Mouse (Mus musculus): Measurements from ENCODE around the gene Rab37. TPM values are rescaled to one million over a fixed set of nuclear protein-coding genes. Genes with fewer than 3 reads are reported as not detected.

The Rab37 gene
- polyA plus RNA-seq, 1 experiment from 2014 or later = 1.7 TPM

DNA sequence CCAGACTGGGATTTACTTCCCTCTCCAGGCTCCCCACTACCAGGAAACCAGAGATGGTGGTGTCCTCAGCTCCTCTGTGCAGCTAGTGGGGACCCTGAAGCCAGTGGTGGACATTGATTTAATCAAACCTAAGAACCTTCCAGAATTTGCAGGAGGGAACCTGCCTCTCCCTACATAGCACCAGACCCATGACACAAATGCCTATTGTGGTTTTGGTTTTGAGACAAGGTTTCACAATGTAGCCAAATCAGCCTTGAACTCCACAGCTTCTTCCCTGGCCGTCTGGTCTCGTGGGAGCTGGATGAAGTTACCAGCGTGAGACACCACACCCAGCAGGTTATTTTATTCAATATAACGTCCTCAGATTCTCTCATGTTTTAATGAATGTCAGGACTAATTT, 32.5 kb upstream of the Rab37 start:
- Histone ChIP-seq H3K27ac (replicated peaks) (no peak overlapping the region), H3K27me3 (ENCODE audit: control insufficient read depth, insufficient read depth, low read length) (no peaks in the 10 kb centered on the region), H3K36me3 (ENCODE audit: control insufficient read depth, insufficient read depth, low read length) (no peaks in the 10 kb centered on the region), H3K4me3 (ENCODE audit: low read depth, low read length) (no peak overlapping the region), H3K9me3 (ENCODE audit: control insufficient read depth, low read length) (no peaks in the 10 kb centered on the region), H3K9ac (ENCODE audit: low read length) (no peak overlapping the region), H3K4me1 (replicated peaks; ENCODE audit: control insufficient read depth, insufficient read depth) (no peaks in the 10 kb centered on the region), H3K4me2 (replicated peaks; ENCODE audit: low read depth) (no peak overlapping the region)
- WGBS = 70% methylated on average over 4 of the region's 4 CpGs
- no peak for ATAC-seq (ENCODE audit: low FRiP score, low TSS enrichment)
- DNase-seq (ENCODE audit: low spot score) = no peak
- no peak for TF ChIP-seq EP300 (optimal IDR thresholded peaks at IDR 0.05)
- TF ChIP-seq CTCF (IDR thresholded peaks at IDR 0.05; ENCODE audit: low read depth) = no peak

DNA sequence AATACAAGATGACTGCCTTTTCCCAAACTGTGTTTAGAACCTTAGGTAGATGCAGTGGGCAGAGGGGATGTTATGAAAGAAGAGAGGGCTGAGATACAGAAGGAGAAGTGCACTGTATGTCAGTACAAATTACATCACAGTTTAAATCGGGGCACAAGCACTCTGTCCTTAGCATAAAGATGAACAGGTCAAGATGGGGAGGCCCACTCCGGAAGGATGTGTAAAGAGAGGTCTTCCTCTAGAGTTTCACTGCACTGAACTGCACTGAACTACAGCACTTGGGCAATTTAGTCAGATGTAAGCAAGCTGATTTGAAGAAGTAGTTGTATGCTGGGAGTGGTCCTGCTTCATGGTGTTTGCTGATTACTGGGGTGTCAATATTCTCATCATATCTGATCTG, 31.4 kb upstream of the Rab37 start:
- Histone ChIP-seq H3K27ac (replicated peaks) (no peak overlapping the region), H3K9ac (ENCODE audit: low read length) (no peak overlapping the region), H3K9me3 (ENCODE audit: control insufficient read depth, low read length) (no peaks in the 10 kb centered on the region), H3K4me3 (ENCODE audit: low read depth, low read length) (no peak overlapping the region), H3K27me3 (ENCODE audit: control insufficient read depth, insufficient read depth, low read length) (no peaks in the 10 kb centered on the region), H3K4me2 (replicated peaks; ENCODE audit: low read depth) (no peak overlapping the region), H3K4me1 (replicated peaks; ENCODE audit: control insufficient read depth, insufficient read depth) (no peaks in the 10 kb centered on the region), H3K36me3 (ENCODE audit: control insufficient read depth, insufficient read depth, low read length) (no peaks in the 10 kb centered on the region)
- TF ChIP-seq EP300 (optimal IDR thresholded peaks at IDR 0.05) (no peak), CTCF (IDR thresholded peaks at IDR 0.05; ENCODE audit: low read depth) (no peak)
- DNase-seq (ENCODE audit: low spot score) (no peak), ATAC-seq (ENCODE audit: low FRiP score, low TSS enrichment) (no peak)
- 70% methylated on average over 2 of the region's 2 CpGs for WGBS

DNA sequence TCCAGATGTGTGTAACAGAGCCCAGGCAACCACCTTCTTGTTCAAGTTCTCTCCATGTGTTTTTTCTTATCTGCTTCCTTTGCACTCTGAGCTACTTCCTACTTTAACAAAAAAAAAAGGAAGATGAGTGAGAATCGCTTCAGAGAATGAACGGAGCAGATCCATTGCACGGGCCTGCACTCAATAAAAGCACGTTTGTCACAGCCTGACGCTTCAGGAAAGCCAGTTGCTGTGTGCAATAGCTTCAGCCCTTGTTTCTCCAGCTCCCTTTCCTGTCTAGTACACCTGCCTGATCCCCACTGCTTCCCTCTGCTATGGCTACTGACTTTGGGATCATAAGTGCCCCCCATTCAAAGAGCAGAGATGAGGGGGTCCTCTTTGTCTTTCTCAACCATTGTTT, 29.2 kb upstream of the Rab37 start, which contains the start of gene Cd300e:
Cd300e (minus strand) TSS at position 101 of the 400 bp plus-strand sequence.
- Histone ChIP-seq H3K9ac (ENCODE audit: low read length) (no peak within 1 kb of the TSS), H3K4me3 (ENCODE audit: low read depth, low read length) (no peak within 1 kb of the TSS), H3K27me3 (ENCODE audit: control insufficient read depth, insufficient read depth, low read length) (no peaks in the 10 kb centered on the region), H3K9me3 (ENCODE audit: control insufficient read depth, low read length) (no peaks in the 10 kb centered on the region), H3K36me3 (ENCODE audit: control insufficient read depth, insufficient read depth, low read length) (no peaks in the 10 kb centered on the region), H3K4me2 (replicated peaks; ENCODE audit: low read depth) (no peak within 1 kb of the TSS), H3K27ac (replicated peaks) (no peak within 1 kb of the TSS), H3K4me1 (replicated peaks; ENCODE audit: control insufficient read depth, insufficient read depth) (no peaks in the 10 kb centered on the region)
- DNase-seq (ENCODE audit: low spot score) (no peak), ATAC-seq (ENCODE audit: low FRiP score, low TSS enrichment) (no peak)
- WGBS = 22% methylated on average over 5 of the region's 5 CpGs
- no peak for TF ChIP-seq CTCF (IDR thresholded peaks at IDR 0.05; ENCODE audit: low read depth)
- TF ChIP-seq EP300 (optimal IDR thresholded peaks at IDR 0.05) = no peak

DNA sequence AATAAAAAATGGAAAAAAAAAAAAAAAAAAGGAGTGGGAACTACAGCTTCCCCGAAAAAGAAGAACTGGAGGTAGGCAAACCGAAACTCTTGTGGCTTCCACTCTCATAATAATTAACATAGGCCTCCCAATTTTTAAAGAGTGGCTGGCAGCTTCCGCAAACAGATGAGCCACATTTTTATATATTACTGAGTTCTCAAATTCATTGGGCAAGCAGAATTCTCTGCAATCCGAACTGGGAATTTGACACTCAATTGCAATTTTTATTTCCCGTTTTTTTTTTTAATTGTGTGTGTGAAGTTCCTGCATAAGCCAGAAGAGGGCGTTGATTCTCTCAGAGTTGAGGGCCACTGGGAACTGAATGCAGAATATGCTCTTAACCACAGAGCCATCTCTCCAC, 24.5 kb upstream of the Rab37 start:
- no peak overlapping the region for H3K4me3 ChIP-seq (ENCODE audit: low read depth, low read length)
- no peak for ATAC-seq (ENCODE audit: low FRiP score, low TSS enrichment)
- no peak overlapping the region for H3K4me2 ChIP-seq (replicated peaks; ENCODE audit: low read depth)
- no peaks in the 10 kb centered on the region for H3K9me3 ChIP-seq (ENCODE audit: control insufficient read depth, low read length)
- WGBS = 66% methylated on average over 6 of the region's 6 CpGs
- no peak for DNase-seq (ENCODE audit: low spot score)
- H3K36me3 ChIP-seq (ENCODE audit: control insufficient read depth, insufficient read depth, low read length) = no peaks in the 10 kb centered on the region
- TF ChIP-seq CTCF (IDR thresholded peaks at IDR 0.05; ENCODE audit: low read depth) (peak; percentile 21), EP300 (optimal IDR thresholded peaks at IDR 0.05) (no peak)
- H3K27me3 ChIP-seq (ENCODE audit: control insufficient read depth, insufficient read depth, low read length) = no peaks in the 10 kb centered on the region
- H3K27ac ChIP-seq (replicated peaks) = no peak overlapping the region
- H3K9ac ChIP-seq (ENCODE audit: low read length) = no peak overlapping the region
- H3K4me1 ChIP-seq (replicated peaks; ENCODE audit: control insufficient read depth, insufficient read depth) = no peaks in the 10 kb centered on the region

DNA sequence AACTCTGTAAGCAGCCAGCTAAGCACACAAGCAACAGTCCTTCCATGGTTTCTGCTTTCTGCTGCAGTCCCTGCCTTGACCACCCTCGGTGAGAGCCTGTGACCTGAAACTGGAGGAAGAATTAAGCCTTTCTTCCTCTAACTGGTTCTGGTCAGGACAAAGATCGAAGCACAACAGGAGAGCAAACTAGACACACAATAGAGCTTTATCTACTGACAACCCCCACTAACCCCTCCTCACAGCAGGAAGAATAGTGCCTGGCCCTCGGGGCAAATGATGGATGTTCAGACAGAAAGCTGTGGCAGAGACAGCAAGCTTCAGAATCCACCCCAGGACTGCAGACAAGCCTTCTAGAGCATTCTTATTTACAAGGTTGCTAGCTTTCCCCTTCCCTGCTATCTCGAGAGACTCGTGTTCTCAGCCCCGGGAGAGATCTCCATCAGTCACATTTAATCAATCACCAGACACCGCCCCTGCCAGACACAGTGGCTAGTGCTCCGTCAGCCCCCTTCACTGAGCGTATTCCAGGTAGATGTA, 20.1 kb upstream of the Rab37 start:
- Histone ChIP-seq H3K27me3 (ENCODE audit: control insufficient read depth, insufficient read depth, low read length) (no peaks in the 10 kb centered on the region), H3K4me3 (ENCODE audit: low read depth, low read length) (no peak overlapping the region), H3K9me3 (ENCODE audit: control insufficient read depth, low read length) (no peaks in the 10 kb centered on the region), H3K27ac (replicated peaks) (no peak overlapping the region), H3K36me3 (ENCODE audit: control insufficient read depth, insufficient read depth, low read length) (no peaks in the 10 kb centered on the region), H3K4me1 (replicated peaks; ENCODE audit: control insufficient read depth, insufficient read depth) (no peaks in the 10 kb centered on the region), H3K9ac (ENCODE audit: low read length) (no peak overlapping the region), H3K4me2 (replicated peaks; ENCODE audit: low read depth) (no peak overlapping the region; the same call in 1 of the 2 replicates)
- 9% methylated on average over 9 of the region's 9 CpGs for WGBS
- ATAC-seq (ENCODE audit: low FRiP score, low TSS enrichment) (no peak), DNase-seq (ENCODE audit: low spot score) (no peak)
- TF ChIP-seq CTCF (IDR thresholded peaks at IDR 0.05; ENCODE audit: low read depth) = no peak
- TF ChIP-seq EP300 (optimal IDR thresholded peaks at IDR 0.05) = no peak

DNA sequence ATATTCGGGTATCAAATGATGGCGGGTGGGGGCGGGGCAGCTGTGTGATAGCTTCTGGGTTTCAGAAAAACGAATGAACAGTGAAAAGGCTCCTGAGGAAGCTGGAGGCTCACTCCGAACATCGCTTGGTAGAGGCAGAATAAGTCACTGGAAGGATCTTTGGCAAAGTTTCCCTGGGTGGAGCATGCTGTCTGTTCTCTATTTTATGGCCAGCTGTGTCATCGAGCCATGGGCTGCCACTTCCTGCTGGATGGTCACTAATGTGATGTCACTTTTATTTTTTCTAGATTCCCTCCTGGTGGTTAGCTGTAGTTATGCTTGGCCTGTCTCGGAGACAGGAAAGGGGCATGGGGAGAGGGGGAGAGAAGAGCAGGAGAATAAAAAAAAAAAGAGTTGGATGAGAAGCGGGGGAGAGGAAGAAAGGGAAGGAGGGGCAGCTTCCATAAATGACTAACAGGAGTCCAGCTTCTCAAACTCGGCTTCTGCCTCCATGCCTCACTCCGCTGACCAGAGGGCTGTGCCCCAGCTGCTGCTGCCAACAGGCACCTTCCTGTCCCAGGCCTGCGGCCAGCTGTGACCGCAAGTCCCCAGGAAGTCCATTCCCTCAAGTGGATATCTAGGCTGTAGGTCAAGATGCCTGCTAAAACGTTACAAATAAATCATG, 19.5 kb upstream of the Rab37 start:
- no peaks in the 10 kb centered on the region for H3K27me3 ChIP-seq (ENCODE audit: control insufficient read depth, insufficient read depth, low read length)
- whole genome bisulfite sequencing = 10% methylated on average over 14 of the region's 14 CpGs
- ATAC-seq (ENCODE audit: low FRiP score, low TSS enrichment) (peak; percentile 75; the same call in 1 of the 2 replicates), DNase-seq (ENCODE audit: low spot score) (no peak)
- no peaks in the 10 kb centered on the region for H3K4me1 ChIP-seq (replicated peaks; ENCODE audit: control insufficient read depth, insufficient read depth)
- TF ChIP-seq CTCF (IDR thresholded peaks at IDR 0.05; ENCODE audit: low read depth) = peak; percentile 9; the same call in 1 of the 2 replicates
- TF ChIP-seq EP300 (optimal IDR thresholded peaks at IDR 0.05) = no peak
- H3K4me3 ChIP-seq (ENCODE audit: low read depth, low read length) = no peak overlapping the region
- no peaks in the 10 kb centered on the region for H3K36me3 ChIP-seq (ENCODE audit: control insufficient read depth, insufficient read depth, low read length)
- no peak overlapping the region for H3K9ac ChIP-seq (ENCODE audit: low read length)
- H3K27ac ChIP-seq (replicated peaks) = no peak overlapping the region; the same call in 1 of the 2 replicates
- no peaks in the 10 kb centered on the region for H3K9me3 ChIP-seq (ENCODE audit: control insufficient read depth, low read length)
- no peak overlapping the region; the same call in 1 of the 2 replicates for H3K4me2 ChIP-seq (replicated peaks; ENCODE audit: low read depth)
